Mouse (Mus musculus) MEL (cell line): ENCODE measurements around the gene Itgb1bp1. TPM values are rescaled to one million over a fixed set of nuclear protein-coding genes. Genes with fewer than 3 reads are reported as not detected.

Experiments
- DNase-seq: peaks from one replicate; pipeline ENCODE4 v3.0.0; 2011; ENCODE audit warnings: low read depth, low spot score
- H3K27ac ChIP-seq: 2 replicates; pipeline ENCODE4 v1.5.1; 2012; ENCODE audit warnings: low read depth, mild to moderate bottlenecking, control low read depth, low read length, moderate library complexity; ENCODE audit not compliant: control insufficient read depth
- H3K27me3 ChIP-seq, 2 experiments: fragments of 150-350 bp in 1 of 2; sonication (generic) in 1 of 2; 2 replicates each; pipeline ENCODE4 v1.6.1; 2012; ENCODE audit warnings: low read length in 2 of 2, mild to moderate bottlenecking in 2 of 2, improper control_type of control experiment in 1 of 2, moderate library complexity in 1 of 2; ENCODE audit not compliant: insufficient read depth in 2 of 2, control insufficient read depth in 1 of 2
- H3K36me3 ChIP-seq, 2 experiments: 2 replicates each; pipeline ENCODE4 v1.6.1; 2012 to 2014; ENCODE audit warnings: low read length in 2 of 2, improper control_type of control experiment in 1 of 2, inconsistent platforms in 1 of 2, mild to moderate bottlenecking in 1 of 2; ENCODE audit not compliant: insufficient read depth in 2 of 2, control insufficient read depth in 1 of 2
- H3K4me1 ChIP-seq, 2 experiments: fragments of 150-350 bp in 1 of 2; sonication (generic) in 1 of 2; 2 replicates each; pipeline ENCODE4 v1.6.1; 2012; ENCODE audit warnings: low read length in 2 of 2, improper control_type of control experiment in 1 of 2, mild to moderate bottlenecking in 1 of 2; ENCODE audit not compliant: insufficient read depth in 2 of 2, control insufficient read depth in 1 of 2
- H3K4me3 ChIP-seq, 2 experiments: fragments of 150-350 bp in 1 of 2; sonication (generic) in 1 of 2; 2 replicates each; pipeline ENCODE4 v1.5.1; 2012; ENCODE audit warnings: low read depth in 2 of 2, low read length in 2 of 2, mild to moderate bottlenecking in 2 of 2, moderate library complexity in 2 of 2, control low read depth in 1 of 2, improper control_type of control experiment in 1 of 2; ENCODE audit not compliant: control insufficient read depth in 1 of 2, insufficient read depth in 1 of 2
- H3K79me2 ChIP-seq: 2 replicates; pipeline ENCODE4 v1.6.1; 2012; ENCODE audit warnings: mild to moderate bottlenecking, low read length, moderate library complexity; ENCODE audit not compliant: control insufficient read depth, poor library complexity, insufficient read depth
- H3K9ac ChIP-seq: 2 replicates; pipeline ENCODE4 v1.6.1; 2012; ENCODE audit warnings: low read depth, mild to moderate bottlenecking, control low read depth, low read length, moderate library complexity; ENCODE audit not compliant: control insufficient read depth, poor library complexity, severe bottlenecking
- H3K9me3 ChIP-seq: fragments of 150-350 bp; sonication (generic); replicated peaks from 2 replicates; pipeline ENCODE4 v1.6.1; 2012; ENCODE audit warnings: mild to moderate bottlenecking, low read length, improper control_type of control experiment, moderate library complexity; ENCODE audit not compliant: insufficient read depth
- BHLHE40 ChIP-seq: IDR thresholded peaks from 2 replicates; pipeline ENCODE4 v1.6.1; 2012; ENCODE audit warnings: low read depth, mild to moderate bottlenecking, inconsistent platforms, low read length, improper control_type of control experiment, borderline replicate concordance
- ETS1 ChIP-seq: IDR thresholded peaks from 2 replicates; pipeline ENCODE4 v1.6.1; 2012; ENCODE audit warnings: low read depth, mild to moderate bottlenecking, inconsistent platforms, low read length, improper control_type of control experiment, moderate library complexity
- GABPA ChIP-seq: IDR thresholded peaks from 2 replicates; pipeline ENCODE4 v1.6.1; 2012; ENCODE audit warnings: low read depth, mild to moderate bottlenecking, inconsistent platforms, low read length, improper control_type of control experiment, moderate library complexity
- GATA1 ChIP-seq: IDR thresholded peaks from 2 replicates; pipeline ENCODE4 v1.6.1; 2011; ENCODE audit warnings: low read depth, low read length, improper control_type of control experiment
- KAT2A ChIP-seq: conservative IDR thresholded peaks from 2 replicates; pipeline ENCODE4 v1.6.1; 2012; ENCODE audit warnings: low read depth, low read length, improper control_type of control experiment, inconsistent platforms
- MAFK ChIP-seq: IDR thresholded peaks from 2 replicates; pipeline ENCODE4 v1.6.1; 2011; ENCODE audit warnings: low read depth, mild to moderate bottlenecking, low read length, improper control_type of control experiment, borderline replicate concordance
- MXI1 ChIP-seq: IDR thresholded peaks from 2 replicates; pipeline ENCODE4 v1.6.1; 2011; ENCODE audit warnings: mild to moderate bottlenecking, low read depth, low read length, improper control_type of control experiment
- MYB ChIP-seq: IDR thresholded peaks from 2 replicates; pipeline ENCODE4 v1.6.1; 2011; ENCODE audit warnings: mild to moderate bottlenecking, low read depth, low read length, improper control_type of control experiment
- MYC ChIP-seq: IDR thresholded peaks from 2 replicates; pipeline ENCODE4 v1.6.1; 2011; ENCODE audit warnings: low read depth, mild to moderate bottlenecking, low read length, improper control_type of control experiment, moderate library complexity
- POLR2A ChIP-seq, 2 experiments: IDR thresholded peaks; 2 replicates each; pipeline ENCODE4 v1.6.1; 2011 to 2012; ENCODE audit warnings: low read length in 2 of 2, mild to moderate bottlenecking in 2 of 2, control low read depth in 1 of 2, improper control_type of control experiment in 1 of 2, low read depth in 1 of 2, moderate library complexity in 1 of 2; ENCODE audit not compliant: control insufficient read depth in 1 of 2, insufficient read depth in 1 of 2, poor library complexity in 1 of 2
- POLR2AphosphoS2 ChIP-seq: IDR thresholded peaks from 2 replicates; pipeline ENCODE4 v1.6.1; 2011; ENCODE audit warnings: low read length, improper control_type of control experiment
- POLR2AphosphoS5 ChIP-seq: IDR thresholded peaks from 2 replicates; pipeline ENCODE4 v1.6.1; 2012; ENCODE audit warnings: low read depth, borderline replicate concordance, mild to moderate bottlenecking, inconsistent platforms, low read length, moderate library complexity, mixed read lengths
- SMC3 ChIP-seq: IDR thresholded peaks from 2 replicates; pipeline ENCODE4 v1.6.1; 2011; ENCODE audit warnings: low read depth, low read length, improper control_type of control experiment
- TAL1 ChIP-seq: IDR thresholded peaks from 2 replicates; pipeline ENCODE4 v1.6.1; 2012; ENCODE audit warnings: mild to moderate bottlenecking, inconsistent platforms, low read length, moderate library complexity, mixed read lengths
- USF1 ChIP-seq: IDR thresholded peaks from 2 replicates; pipeline ENCODE4 v1.6.1; 2014; ENCODE audit warnings: low read depth, mild to moderate bottlenecking, inconsistent platforms, low read length, improper control_type of control experiment, moderate library complexity
- ZC3H11A ChIP-seq: IDR thresholded peaks from 2 replicates; pipeline ENCODE4 v1.6.1; 2012; ENCODE audit warnings: low read depth, mild to moderate bottlenecking, inconsistent platforms, low read length, improper control_type of control experiment
- ZMIZ1 ChIP-seq: IDR thresholded peaks from 2 replicates; pipeline ENCODE4 v1.6.1; 2012; ENCODE audit warnings: low read depth, mild to moderate bottlenecking, inconsistent platforms, low read length, improper control_type of control experiment, moderate library complexity
- ZNF384 ChIP-seq: IDR thresholded peaks from 2 replicates; pipeline ENCODE4 v1.6.1; 2012; ENCODE audit warnings: low read depth, mild to moderate bottlenecking, inconsistent platforms, low read length, improper control_type of control experiment
- polyA plus RNA-seq, 2 experiments: library from polyadenylated mRNA; stranded (reverse) in 1 of 2; unstranded in 1 of 2; fragments of >175 nt in 1 of 2; fragments of >200 nt in 1 of 2; gene quantifications; 2 replicates each; pipeline versions ENCODE4 v1.2.1 to v1.2.4; 2012; ENCODE audit warnings: low replicate concordance in 2 of 2, low read depth in 1 of 2; ENCODE audit not compliant: insufficient read length in 2 of 2, insufficient read depth in 1 of 2, missing spikeins in 1 of 2
- total RNA-seq: library from RNA; depleted of rRNA; stranded (reverse); fragments of 300-350 nt; gene quantifications from 2 replicates; pipeline ENCODE4 v1.2.3, GENCODE M21; 2012

Gene Itgb1bp1
- total and polyA plus RNA-seq, 3 experiments = 22.0 to 41.3 TPM; not detected in 1

- Histone ChIP-seq H3K4me1 (peaks cover 7 to 24% of the 10 kb centered on the region in 2 experiments), H3K79me2 (no peaks in the 10 kb centered on the region)
Measured at GRCm38 (mm10) chr12:21204701-21205312, 81.3 kb downstream of the Itgb1bp1 start.

GRCm38 (mm10) chr12:21201485-21202269 lies 84.4 kb downstream of the Itgb1bp1 start:
- peaks cover 0 to 12% of the 10 kb centered on the region in 2 experiments; a peak in 2 of 4 replicates for H3K36me3 ChIP-seq
- no peak overlapping the region for H3K27ac ChIP-seq
- no peaks in the 10 kb centered on the region for H3K9me3 ChIP-seq
- TF ChIP-seq MYC = no peak
- no peak for TF ChIP-seq POLR2A (IDR thresholded peaks at IDR 0.05; ENCODE audit: control insufficient read depth in 1 of 2, insufficient read depth in 1 of 2, low read depth in 1 of 2, low read length in 2 of 2, poor library complexity in 1 of 2)
- no peak for TF ChIP-seq MXI1
- no peak for TF ChIP-seq BHLHE40
- TF ChIP-seq MAFK = no peak
- no peak for TF ChIP-seq GATA1
- no peak for TF ChIP-seq POLR2AphosphoS2
- TF ChIP-seq TAL1 = no peak
- TF ChIP-seq SMC3 = no peak
- TF ChIP-seq USF1 = no peak
- TF ChIP-seq GABPA = no peak
- no peak for TF ChIP-seq ZMIZ1
- TF ChIP-seq ETS1 = no peak
- no peak for TF ChIP-seq MYB
- no peak for TF ChIP-seq POLR2AphosphoS5
- no peak for TF ChIP-seq KAT2A
- TF ChIP-seq ZC3H11A = no peak
- peaks cover 5 to 12% of the 10 kb centered on the region in 2 experiments for H3K4me1 ChIP-seq
- no peaks in the 10 kb centered on the region for H3K79me2 ChIP-seq
- no peak for DNase-seq
- no peak overlapping the region for H3K4me3 ChIP-seq
- no peaks in the 10 kb centered on the region for H3K27me3 ChIP-seq
- no peak overlapping the region for H3K9ac ChIP-seq

More at GRCm38 (mm10) chr12:21204701-21205312, 81.3 kb downstream of the Itgb1bp1 start:
- TF ChIP-seq ZNF384 = peak; percentile 51
- no peak for TF ChIP-seq MYB
- Histone ChIP-seq H3K4me3 (no peak overlapping the region), H3K27me3 (no peaks in the 10 kb centered on the region), H3K9me3 (no peaks in the 10 kb centered on the region), H3K9ac (no peak overlapping the region), H3K36me3 (peaks cover 0 to 12% of the 10 kb centered on the region in 2 experiments; a peak in 2 of 4 replicates), H3K27ac (no peak overlapping the region)
- peak; percentile 44 for DNase-seq
